Mouse (Mus musculus) embryo, embryonic 10.5 days (tissue): ENCODE results near the gene Vmn1r114.
"Not testable (repeated sequence)": the region's sequence is repeated elsewhere in the genome, so short reads cannot be mapped to it uniquely, and the experiment has no call there.

ENCODE experiments used
- DNase-seq: peaks from one replicate; pipeline ENCODE4 v3.0.0-alpha.2; 2015; ENCODE audit warnings: low spot score

Vmn1r114 gene

GRCm38 (mm10) chr7:20812086-20812485, at the start of gene Vmn1r114:
TSS of gene Vmn1r114 (minus strand) at chr7:20812186.
- DNase-seq = not testable (repeated sequence)

- DNase-seq = not testable (repeated sequence)
Observed at GRCm38 (mm10) chr7:20844885-20845284, 32.9 kb upstream of the Vmn1r114 start, which contains the start of gene Vmn1r115. TSS of gene Vmn1r115 (minus strand) at chr7:20844985.

GRCm38 (mm10) chr7:20786985-20787384, 25.0 kb downstream of the Vmn1r114 start, which contains the start of gene Vmn1r113:
TSS of gene Vmn1r113 (plus strand) at chr7:20787285.
- not testable (repeated sequence) for DNase-seq

GRCm38 (mm10) chr7:20770885-20771284, 41.1 kb downstream of the Vmn1r114 start, which contains the start of gene Vmn1r112:
TSS of gene Vmn1r112 (plus strand) at chr7:20771185.
- not testable (repeated sequence) for DNase-seq
